Mouse (Mus musculus): ENCODE results near the gene Gnl2. TPM values are rescaled to one million over a fixed set of nuclear protein-coding genes. Genes with fewer than 3 reads are reported as not detected.
A peak's percentile ranks its signal among the peaks of the same experiment; 100 is the strongest.

The Gnl2 gene
- polyA plus RNA-seq, 1 experiment: 10.3 TPM

DNA sequence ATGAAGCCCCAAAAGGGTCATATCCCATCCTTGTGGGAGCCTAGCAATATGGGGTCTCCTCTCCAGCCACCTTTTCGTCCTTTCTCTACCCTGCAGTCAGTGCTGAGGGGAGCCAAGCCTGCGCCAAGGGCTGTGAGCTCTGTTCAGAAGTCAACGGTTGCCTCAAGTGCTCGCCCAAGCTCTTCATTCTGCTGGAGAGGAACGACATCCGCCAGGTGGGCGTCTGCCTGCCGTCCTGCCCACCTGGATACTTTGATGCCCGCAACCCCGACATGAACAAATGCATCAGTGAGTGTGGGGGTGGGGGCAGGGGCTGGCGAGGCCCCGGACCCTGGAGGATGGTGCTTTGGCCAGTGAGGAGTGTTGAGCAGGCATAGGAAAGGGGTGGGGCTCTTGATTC, 11.5 kb upstream of the Gnl2 start:
- WGBS: 59% methylated on average over 12 of the region's 12 CpGs
- no peak for DNase-seq (ENCODE audit: low read depth in 1 of 2, low spot score in 2 of 2)

DNA sequence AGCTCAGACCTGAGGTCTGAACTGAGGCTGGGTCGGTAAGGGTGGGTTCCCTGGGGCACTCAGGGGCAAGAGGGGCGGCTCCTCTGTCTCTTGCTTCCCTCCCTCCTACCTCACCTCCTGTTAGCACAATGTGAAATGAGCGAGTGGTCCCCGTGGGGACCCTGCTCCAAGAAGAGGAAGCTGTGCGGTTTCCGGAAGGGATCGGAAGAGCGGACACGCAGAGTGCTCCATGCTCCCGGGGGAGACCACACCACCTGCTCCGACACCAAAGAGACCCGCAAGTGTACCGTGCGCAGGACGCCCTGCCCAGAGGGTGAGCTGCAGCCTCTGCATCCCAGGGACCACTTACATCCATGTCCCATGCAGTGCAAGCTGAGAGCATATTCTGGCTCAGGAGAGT, 8.9 kb upstream of the Gnl2 start:
- DNase-seq (ENCODE audit: low read depth in 1 of 2, low spot score in 2 of 2): no peak
- TF ChIP-seq CTCF (IDR thresholded peaks at IDR 0.05; ENCODE audit: extremely low read depth, insufficient read depth, insufficient read length, insufficient replicate concordance): no peak
- no peak for TF ChIP-seq POLR2A (IDR thresholded peaks at IDR 0.05; ENCODE audit: low read depth, low read length)
- H3K27me3 ChIP-seq (ENCODE audit: control insufficient read depth, insufficient read depth, low read length): no peaks in the 10 kb centered on the region
- no peak overlapping the region for H3K27ac ChIP-seq (ENCODE audit: insufficient read depth, low read length)
- H3K4me1 ChIP-seq (ENCODE audit: control insufficient read depth, insufficient read depth, insufficient read length): no peaks in the 10 kb centered on the region
- H3K36me3 ChIP-seq (ENCODE audit: control insufficient read depth, insufficient read depth, low read length): no peaks in the 10 kb centered on the region
- 36% methylated on average over 15 of the region's 15 CpGs for WGBS
- no peak overlapping the region for H3K4me3 ChIP-seq (ENCODE audit: extremely low read depth, insufficient read depth, insufficient read length)

More for the DNA sequence above, 11.5 kb upstream of the Gnl2 start:
- Histone ChIP-seq H3K27me3 (ENCODE audit: control insufficient read depth, insufficient read depth, low read length) (no peaks in the 10 kb centered on the region), H3K4me3 (ENCODE audit: extremely low read depth, insufficient read depth, insufficient read length) (no peak overlapping the region), H3K4me1 (ENCODE audit: control insufficient read depth, insufficient read depth, insufficient read length) (no peaks in the 10 kb centered on the region), H3K36me3 (ENCODE audit: control insufficient read depth, insufficient read depth, low read length) (no peaks in the 10 kb centered on the region), H3K27ac (ENCODE audit: insufficient read depth, low read length) (no peak overlapping the region)
- TF ChIP-seq POLR2A (IDR thresholded peaks at IDR 0.05; ENCODE audit: low read depth, low read length): no peak
- TF ChIP-seq CTCF (IDR thresholded peaks at IDR 0.05; ENCODE audit: extremely low read depth, insufficient read depth, insufficient read length, insufficient replicate concordance): no peak

DNA sequence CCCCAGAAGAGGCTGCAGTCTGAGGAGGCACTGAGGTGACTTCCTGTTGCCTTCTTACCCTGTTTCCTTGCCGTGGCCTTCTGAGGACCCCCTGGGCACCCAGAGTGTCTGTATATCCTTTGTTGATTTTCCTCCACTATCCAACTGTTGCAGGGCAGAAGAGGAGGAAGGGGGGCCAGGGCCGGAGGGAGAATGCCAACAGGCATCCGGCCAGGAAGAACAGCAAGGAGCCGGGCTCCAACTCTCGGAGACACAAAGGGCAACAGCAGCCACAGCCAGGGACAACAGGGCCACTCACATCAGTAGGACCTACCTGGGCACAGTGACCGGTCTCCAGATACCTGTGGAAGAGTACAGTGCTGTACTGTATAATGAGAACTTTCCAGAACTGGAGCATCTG, 8.2 kb upstream of the Gnl2 start:
- H3K4me1 ChIP-seq (ENCODE audit: control insufficient read depth, insufficient read depth, insufficient read length): no peaks in the 10 kb centered on the region
- WGBS: 72% methylated on average over 6 of the region's 6 CpGs
- TF ChIP-seq POLR2A (IDR thresholded peaks at IDR 0.05; ENCODE audit: low read depth, low read length): no peak
- TF ChIP-seq CTCF (IDR thresholded peaks at IDR 0.05; ENCODE audit: extremely low read depth, insufficient read depth, insufficient read length, insufficient replicate concordance): no peak

DNA sequence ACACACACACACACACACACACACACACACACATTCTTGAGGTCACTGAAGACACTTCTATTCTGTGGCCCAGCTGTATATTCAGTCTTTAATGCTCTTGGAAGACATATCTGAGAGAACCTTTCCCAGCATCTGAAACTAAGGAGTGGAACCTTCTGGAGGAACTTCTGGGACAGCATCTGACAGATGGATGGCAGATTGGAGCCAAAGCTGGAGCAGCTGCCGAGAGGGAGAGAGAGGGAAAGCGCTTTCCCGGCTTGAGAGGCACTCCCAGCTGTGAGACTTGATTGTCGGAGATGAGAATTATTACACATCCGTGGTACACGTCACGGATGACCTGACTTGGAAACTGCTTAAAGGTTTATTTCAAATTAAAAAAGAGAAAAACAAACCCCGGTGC, 7.7 kb upstream of the Gnl2 start:
- Histone ChIP-seq H3K36me3 (ENCODE audit: control insufficient read depth, insufficient read depth, low read length) (no peaks in the 10 kb centered on the region), H3K4me1 (ENCODE audit: control insufficient read depth, insufficient read depth, insufficient read length) (no peaks in the 10 kb centered on the region), H3K4me3 (ENCODE audit: extremely low read depth, insufficient read depth, insufficient read length) (no peak overlapping the region), H3K27me3 (ENCODE audit: control insufficient read depth, insufficient read depth, low read length) (no peaks in the 10 kb centered on the region), H3K27ac (ENCODE audit: insufficient read depth, low read length) (no peak overlapping the region)
- DNase-seq (ENCODE audit: low read depth in 1 of 2, low spot score in 2 of 2): no peak
- WGBS: 81% methylated on average over 8 of the region's 8 CpGs
- no peak for TF ChIP-seq CTCF (IDR thresholded peaks at IDR 0.05; ENCODE audit: extremely low read depth, insufficient read depth, insufficient read length, insufficient replicate concordance)
- no peak for TF ChIP-seq POLR2A (IDR thresholded peaks at IDR 0.05; ENCODE audit: low read depth, low read length)

More for the DNA sequence above, 8.2 kb upstream of the Gnl2 start:
- H3K4me3 ChIP-seq (ENCODE audit: extremely low read depth, insufficient read depth, insufficient read length): no peak overlapping the region
- no peak overlapping the region for H3K27ac ChIP-seq (ENCODE audit: insufficient read depth, low read length)
- H3K27me3 ChIP-seq (ENCODE audit: control insufficient read depth, insufficient read depth, low read length): no peaks in the 10 kb centered on the region
- DNase-seq (ENCODE audit: low read depth in 1 of 2, low spot score in 2 of 2): no peak
- H3K36me3 ChIP-seq (ENCODE audit: control insufficient read depth, insufficient read depth, low read length): no peaks in the 10 kb centered on the region

DNA sequence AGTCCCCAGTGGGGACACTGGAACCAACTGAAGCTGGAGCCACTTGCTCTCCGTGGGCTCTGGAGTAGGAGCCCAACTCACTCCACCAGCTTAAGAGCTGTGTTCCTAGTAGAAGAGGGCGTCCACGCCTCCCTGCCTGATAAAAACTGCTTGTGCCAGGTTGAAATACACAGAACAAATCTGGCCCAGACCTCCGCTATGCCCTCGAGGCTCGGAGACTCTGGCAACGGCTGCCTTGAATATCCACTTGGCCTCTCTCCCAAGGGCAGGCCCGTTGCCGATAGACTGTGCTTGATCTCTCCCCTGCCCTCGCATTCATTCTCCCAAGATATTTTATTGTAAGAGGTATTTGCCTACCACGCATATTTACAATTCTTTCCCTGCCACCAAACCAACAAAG, 1.0 kb downstream of the Gnl2 start:
- no peak for DNase-seq (ENCODE audit: low read depth in 1 of 2, low spot score in 2 of 2)
- H3K4me1 ChIP-seq (ENCODE audit: control insufficient read depth, insufficient read depth, insufficient read length): no peaks in the 10 kb centered on the region
- H3K36me3 ChIP-seq (ENCODE audit: control insufficient read depth, insufficient read depth, low read length): no peaks in the 10 kb centered on the region

DNA sequence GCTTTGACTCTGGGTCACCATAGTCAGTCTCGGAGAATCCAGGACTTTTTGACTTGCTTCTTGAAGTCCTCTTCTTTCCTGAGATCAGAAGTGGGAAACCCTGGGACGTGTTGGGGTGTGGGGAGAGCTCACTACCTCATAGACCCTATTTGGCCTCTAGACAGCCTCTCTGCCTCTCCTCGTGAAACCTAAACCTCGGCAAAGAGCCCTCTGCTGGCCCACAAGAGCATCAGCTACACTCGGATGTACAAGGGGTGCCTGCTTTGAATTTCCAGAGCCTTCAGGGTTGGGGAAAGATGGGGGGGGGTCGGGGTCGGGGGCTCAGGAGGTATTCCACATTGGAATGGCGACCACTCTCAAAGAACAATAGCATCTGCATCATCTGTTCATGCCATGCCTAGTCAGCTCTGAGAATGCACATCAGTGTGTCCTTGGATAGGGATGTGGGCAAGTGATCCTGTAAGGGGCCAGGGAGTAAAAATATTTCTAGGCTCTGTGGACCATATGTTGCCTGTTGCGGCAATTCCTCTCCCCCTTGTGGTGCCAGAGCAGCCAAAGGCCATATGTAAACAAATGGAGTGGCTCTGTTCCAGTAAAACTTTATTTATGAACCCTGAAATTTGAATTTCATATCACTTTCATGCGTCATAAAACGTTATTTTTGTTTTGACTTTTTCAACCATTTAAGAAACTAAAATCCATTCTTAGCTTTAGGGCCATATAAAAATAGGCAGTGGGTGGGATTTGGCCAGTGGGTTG, 4.6 kb downstream of the Gnl2 start:
- 35% methylated on average over 11 of the region's 11 CpGs for WGBS
- Histone ChIP-seq H3K4me1 (ENCODE audit: control insufficient read depth, insufficient read depth, insufficient read length) (no peaks in the 10 kb centered on the region), H3K4me3 (ENCODE audit: extremely low read depth, insufficient read depth, insufficient read length) (no peak overlapping the region), H3K27ac (ENCODE audit: insufficient read depth, low read length) (no peak overlapping the region), H3K36me3 (ENCODE audit: control insufficient read depth, insufficient read depth, low read length) (no peaks in the 10 kb centered on the region), H3K27me3 (ENCODE audit: control insufficient read depth, insufficient read depth, low read length) (no peaks in the 10 kb centered on the region)
- TF ChIP-seq CTCF (IDR thresholded peaks at IDR 0.05; ENCODE audit: extremely low read depth, insufficient read depth, insufficient read length, insufficient replicate concordance): no peak
- TF ChIP-seq POLR2A (IDR thresholded peaks at IDR 0.05; ENCODE audit: low read depth, low read length): no peak
- DNase-seq (ENCODE audit: low read depth in 1 of 2, low spot score in 2 of 2): no peak

More for the DNA sequence above, 1.0 kb downstream of the Gnl2 start:
- Histone ChIP-seq H3K27me3 (ENCODE audit: control insufficient read depth, insufficient read depth, low read length) (no peaks in the 10 kb centered on the region), H3K27ac (ENCODE audit: insufficient read depth, low read length) (no peak overlapping the region), H3K4me3 (ENCODE audit: extremely low read depth, insufficient read depth, insufficient read length) (no peak overlapping the region)
- WGBS: 89% methylated on average over 11 of the region's 11 CpGs
- TF ChIP-seq POLR2A (IDR thresholded peaks at IDR 0.05; ENCODE audit: low read depth, low read length): no peak

DNA sequence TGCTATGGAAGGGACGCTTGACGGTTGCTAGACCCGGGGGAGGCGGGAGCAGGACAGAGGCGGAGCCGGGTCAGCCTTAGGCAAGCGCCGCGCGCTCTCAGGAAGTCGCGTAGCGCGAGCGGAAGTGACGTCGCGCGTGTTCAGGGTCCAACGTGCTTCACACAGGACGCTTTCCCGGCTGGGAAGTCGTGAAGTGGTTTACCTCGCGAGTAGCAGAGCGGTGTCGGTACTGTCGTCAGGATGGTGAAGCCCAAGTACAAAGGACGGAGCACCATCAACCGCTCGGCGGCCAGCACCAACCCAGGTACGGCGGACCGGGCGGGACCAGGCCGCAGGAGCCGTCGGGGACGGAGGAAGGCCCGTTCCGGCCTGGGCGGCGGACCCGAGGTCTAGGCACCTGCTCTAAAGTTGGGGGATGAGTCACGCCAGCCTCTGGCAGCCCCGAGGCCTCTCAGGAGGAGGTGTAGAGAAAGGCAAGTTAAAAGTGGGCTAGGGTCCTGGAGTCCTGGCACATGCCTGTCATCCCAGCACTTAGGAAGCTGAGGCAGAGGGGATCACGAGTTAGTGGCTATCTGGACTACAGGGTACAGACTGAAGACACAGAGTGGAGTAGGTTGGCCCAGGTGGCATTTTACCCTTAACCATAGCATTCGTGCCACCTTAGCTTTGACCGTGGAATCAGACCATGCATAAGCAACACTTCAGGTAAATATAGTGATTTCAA, 13.7 kb downstream of the Gnl2 start:
- peak; percentile 83 to 89 for DNase-seq (ENCODE audit: low read depth in 1 of 2, low spot score in 2 of 2)
- H3K36me3 ChIP-seq (ENCODE audit: control insufficient read depth, insufficient read depth, low read length): peaks cover 4% of the 10 kb centered on the region; the same call in 1 of the 2 replicates

More for the DNA sequence above, 13.7 kb downstream of the Gnl2 start:
- Histone ChIP-seq H3K4me1 (ENCODE audit: control insufficient read depth, insufficient read depth, insufficient read length) (no peaks in the 10 kb centered on the region), H3K4me3 (ENCODE audit: extremely low read depth, insufficient read depth, insufficient read length) (peak overlapping the region; percentile 95), H3K27ac (ENCODE audit: insufficient read depth, low read length) (peak overlapping the region; percentile 49; the same call in 1 of the 2 replicates), H3K27me3 (ENCODE audit: control insufficient read depth, insufficient read depth, low read length) (no peaks in the 10 kb centered on the region)
- WGBS: under 1% methylated on average over 50 of the region's 50 CpGs
- peak; percentile 72 for TF ChIP-seq POLR2A (IDR thresholded peaks at IDR 0.05; ENCODE audit: low read depth, low read length)
- no peak for TF ChIP-seq CTCF (IDR thresholded peaks at IDR 0.05; ENCODE audit: extremely low read depth, insufficient read depth, insufficient read length, insufficient replicate concordance)
